Mouse (Mus musculus) embryo, embryonic 11 days (tissue): ENCODE measurements at regions not wholly inside any gene's neighbourhood (a gene's known extent, or its start where the extent isn't known, plus 50 kb on each side); places are given as distances from the start of the nearest gene placed in this dataset.
A peak's percentile ranks its signal among the peaks of the same experiment; 100 is the strongest.

Source experiments
- DNase-seq: peaks from one replicate; pipeline ENCODE4 v3.0.0-alpha.2; 2015

GRCm38 (mm10) chr10:124320191-124321110 is 1056.7 kb downstream of the Fam19a2 start:
- DNase-seq = peak; percentile 2

GRCm38 (mm10) chr10:124332491-124332890 is 1056.8 kb downstream of the Slc16a7 start:
- DNase-seq = no peak

- DNase-seq = no peak
These were observed 1050.3 kb downstream of the Slc16a7 start for GRCm38 (mm10) chr10:124338923-124339322.

- peak; percentile 14 for DNase-seq
These were observed 1040.0 kb downstream of the Slc16a7 start for GRCm38 (mm10) chr10:124349300-124349699.

GRCm38 (mm10) chr10:124362795-124363194 is 1026.5 kb downstream of the Slc16a7 start:
- DNase-seq = no peak

- no peak for DNase-seq
These were observed 1018.3 kb downstream of the Slc16a7 start for GRCm38 (mm10) chr10:124370994-124371393.

- no peak for DNase-seq
These were observed 986.6 kb downstream of the Slc16a7 start for GRCm38 (mm10) chr10:124402647-124403046.

- no peak for DNase-seq
These were observed 979.6 kb downstream of the Slc16a7 start for GRCm38 (mm10) chr10:124409633-124410032.

GRCm38 (mm10) chr10:124416531-124416930 is 972.7 kb downstream of the Slc16a7 start:
- no peak for DNase-seq

GRCm38 (mm10) chr10:124423418-124423817 is 965.8 kb downstream of the Slc16a7 start:
- DNase-seq = no peak
